Mouse (Mus musculus): ENCODE measurements around the gene Prm1.
A peak's percentile ranks its signal among the peaks of the same experiment; 100 is the strongest.
"Not testable (repeated sequence)": the region's sequence is repeated elsewhere in the genome, so short reads cannot be mapped to it uniquely, and the experiment has no call there.

Prm1 gene

DNA sequence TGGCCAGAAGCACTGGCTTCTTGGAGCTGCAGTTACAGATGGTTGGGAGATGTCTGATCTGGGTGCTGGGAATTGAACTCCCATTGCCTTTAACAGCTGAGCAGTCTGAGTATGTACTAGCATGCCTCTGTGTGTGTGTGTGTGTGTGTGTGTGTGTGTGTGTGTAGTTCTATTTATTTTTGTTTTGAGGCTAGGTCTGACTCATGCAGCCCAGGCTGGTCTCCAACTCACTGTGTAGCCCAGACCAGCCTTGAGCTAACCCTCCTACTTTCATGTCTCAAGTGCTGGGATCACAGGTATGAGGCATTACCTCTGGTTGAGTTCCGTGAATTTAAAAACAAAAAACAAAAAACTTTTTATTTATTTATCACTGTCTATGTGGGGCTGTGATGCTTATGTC lies 18.9 kb upstream of the Prm1 start:
- no peak for DNase-seq (ENCODE audit: low read depth)

DNA sequence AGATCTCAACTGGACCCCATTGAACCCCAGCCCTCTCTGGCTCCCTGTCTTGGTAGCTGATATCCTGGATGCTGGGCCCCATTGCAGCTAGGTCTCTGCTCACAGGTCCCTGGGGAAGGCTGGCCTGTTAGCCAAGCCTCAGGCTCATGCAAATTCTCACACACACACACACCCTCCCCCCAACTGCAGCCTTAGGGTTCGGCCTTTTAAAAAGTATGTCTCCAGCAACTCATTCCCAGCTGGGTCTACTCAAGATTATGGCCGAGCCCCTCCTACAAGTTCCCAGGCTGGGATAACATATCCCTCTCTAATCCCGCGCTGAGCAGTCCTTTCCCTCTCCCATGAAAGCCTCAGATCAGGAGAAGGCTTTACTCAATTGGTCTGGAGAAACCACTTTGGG lies 15.7 kb upstream of the Prm1 start:
- no peak for DNase-seq (ENCODE audit: low read depth)

DNA sequence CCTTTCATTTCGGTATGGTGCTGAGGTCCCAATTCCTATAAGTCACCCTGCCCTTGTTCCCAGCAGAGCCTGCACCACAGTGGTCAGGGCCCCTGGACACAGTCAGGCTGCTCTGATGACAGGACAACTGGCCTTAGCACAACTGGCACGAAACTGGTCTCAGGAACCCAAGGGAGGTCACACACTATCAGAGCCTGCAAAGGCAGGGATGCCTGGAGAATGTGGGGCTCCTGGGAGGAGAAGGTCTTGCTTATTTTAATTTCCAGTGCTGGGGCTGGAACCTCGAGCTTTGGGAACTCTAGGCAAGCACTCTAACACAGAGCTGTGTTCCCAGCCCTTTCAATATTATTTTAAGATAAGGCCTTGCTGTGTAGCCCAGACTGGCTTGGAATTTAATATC lies 14.3 kb upstream of the Prm1 start:
- DNase-seq (ENCODE audit: low read depth): no peak

DNA sequence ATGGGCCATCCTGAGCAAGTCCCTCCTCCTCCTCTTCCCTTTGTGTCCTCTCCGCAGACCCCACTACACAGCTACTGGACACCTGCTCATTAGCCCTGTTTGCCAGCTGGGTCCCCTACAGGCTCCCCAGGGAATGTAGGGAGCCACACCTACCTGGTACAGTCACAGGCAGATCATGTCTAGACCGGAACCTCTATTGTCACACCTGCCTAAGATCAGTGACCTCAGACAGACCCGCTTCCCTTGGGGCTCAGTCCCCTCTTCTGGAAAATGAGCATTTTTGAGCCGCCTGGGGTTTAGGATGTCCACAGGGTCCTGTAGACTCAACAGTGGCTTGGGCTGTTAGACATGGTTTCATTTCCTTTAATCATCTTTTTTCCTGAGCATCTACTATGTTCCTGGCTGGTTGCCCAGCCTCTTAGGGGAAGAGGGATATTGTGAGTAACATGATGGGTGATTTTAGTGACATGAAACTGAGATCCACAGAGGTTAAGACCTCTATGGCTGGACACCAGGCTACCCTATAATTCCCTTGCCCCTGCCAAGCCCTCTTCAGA lies 13.0 kb upstream of the Prm1 start:
- DNase-seq (ENCODE audit: low read depth): no peak

DNA sequence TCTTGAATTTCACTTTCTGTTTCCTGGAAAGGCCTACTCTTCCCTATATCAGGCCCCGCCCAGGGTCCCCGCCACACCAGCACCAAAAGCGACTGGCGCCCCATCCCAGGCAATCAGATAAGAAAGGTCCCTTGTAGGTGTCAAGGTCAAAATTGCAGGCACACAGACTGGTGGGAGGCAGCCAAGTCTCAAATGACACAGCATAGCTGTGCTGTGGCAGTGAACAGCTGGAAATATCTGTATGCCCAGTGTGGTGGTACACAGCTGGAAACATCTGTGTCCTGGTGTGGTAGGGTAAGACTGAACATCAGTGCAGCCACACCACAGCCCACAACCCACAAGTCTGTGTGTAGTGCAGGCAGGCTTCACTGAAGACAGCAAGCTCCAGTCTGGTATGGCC lies 9.2 kb upstream of the Prm1 start:
- DNase-seq (ENCODE audit: low read depth): no peak

DNA sequence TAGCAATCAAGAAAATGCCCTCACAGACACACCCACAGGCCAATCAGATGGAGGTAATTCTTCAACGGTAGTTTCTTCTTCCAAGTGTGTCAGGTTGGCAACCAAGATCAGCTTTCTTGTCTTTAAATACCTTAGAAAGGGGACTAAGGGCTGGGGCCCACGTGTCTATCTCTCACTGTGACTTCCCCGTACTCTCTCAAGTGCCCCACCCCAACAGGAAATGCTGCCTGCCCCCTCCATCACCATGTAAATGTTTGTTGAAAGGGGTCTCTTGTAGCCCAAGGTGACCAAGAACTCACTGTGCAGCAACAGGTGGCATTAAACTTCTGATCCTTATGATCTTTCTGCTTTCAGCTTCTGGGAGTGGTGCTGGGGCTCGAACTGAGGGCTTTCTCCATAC lies 8.1 kb upstream of the Prm1 start:
- no peak for DNase-seq (ENCODE audit: low read depth)

DNA sequence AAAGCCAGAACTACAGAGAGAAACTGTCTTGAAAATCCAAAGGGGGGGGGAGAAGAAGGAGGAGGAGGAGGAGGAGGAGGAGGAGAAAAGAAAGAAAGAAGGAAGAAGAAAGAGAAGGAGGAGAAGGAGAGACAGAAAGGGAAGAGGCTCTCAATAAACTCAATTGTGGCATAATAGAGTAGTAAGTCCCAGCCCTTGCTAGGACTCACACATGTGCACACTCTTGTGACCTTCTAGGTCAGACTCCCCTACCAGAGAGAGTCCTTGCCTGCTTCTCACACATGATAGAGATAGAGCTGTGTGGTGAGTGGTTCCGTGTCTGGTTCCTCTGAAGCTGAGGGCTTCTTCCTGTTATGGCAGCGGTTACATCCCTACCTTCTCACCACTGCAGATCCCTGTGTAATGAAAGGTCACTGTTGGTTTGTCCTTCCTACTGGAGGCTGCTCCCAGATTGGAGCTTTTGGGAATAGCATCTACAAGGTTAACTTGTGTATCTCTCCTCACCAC lies 7.3 kb upstream of the Prm1 start, which contains the start of gene Gm11172:
Gene Gm11172, plus strand, starts transcription at position 51 of the 507 bp plus-strand sequence.
- no peak for DNase-seq (ENCODE audit: low read depth)

DNA sequence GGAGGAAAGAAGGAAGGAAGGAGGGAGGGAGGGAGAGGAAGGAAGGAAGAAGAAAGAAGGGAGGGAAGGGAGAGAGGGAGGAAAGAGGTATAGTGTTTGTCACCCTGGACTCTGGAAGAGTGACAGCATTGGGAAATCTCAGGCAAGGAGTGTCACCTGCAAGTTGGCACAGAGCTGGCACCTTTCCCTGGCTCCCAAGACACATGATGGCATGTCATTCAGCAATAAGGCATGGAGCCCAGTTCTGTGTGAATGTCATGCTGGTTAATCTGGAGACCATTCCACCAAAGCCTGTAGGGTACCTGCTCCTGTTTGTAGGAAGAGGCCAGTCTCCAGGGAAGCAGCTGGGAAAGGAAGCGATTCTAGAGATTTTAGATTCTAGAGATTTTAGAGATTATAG lies 4.7 kb upstream of the Prm1 start:
- DNase-seq (ENCODE audit: low read depth): no peak

DNA sequence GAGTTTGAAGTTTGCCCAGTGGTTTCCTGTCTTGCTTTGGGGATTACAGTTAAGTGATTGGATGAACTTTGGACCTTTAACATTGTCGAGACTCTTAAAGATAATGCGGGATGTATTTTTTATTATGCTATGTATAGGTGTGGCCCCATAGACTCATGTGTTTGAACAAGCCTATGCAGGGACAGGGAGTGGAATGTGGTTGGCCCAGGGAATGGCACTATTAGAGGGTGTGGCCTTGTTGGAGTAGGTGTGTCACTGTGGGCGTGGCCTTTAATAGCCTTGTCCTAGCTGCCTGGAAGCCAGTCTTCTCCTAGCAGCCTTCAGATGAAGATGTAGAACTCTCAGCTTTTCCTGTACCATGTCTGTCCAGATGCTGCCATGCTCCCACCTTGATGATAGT lies 3.2 kb downstream of the Prm1 start:
- not testable (repeated sequence) for DNase-seq (ENCODE audit: low read depth)

DNA sequence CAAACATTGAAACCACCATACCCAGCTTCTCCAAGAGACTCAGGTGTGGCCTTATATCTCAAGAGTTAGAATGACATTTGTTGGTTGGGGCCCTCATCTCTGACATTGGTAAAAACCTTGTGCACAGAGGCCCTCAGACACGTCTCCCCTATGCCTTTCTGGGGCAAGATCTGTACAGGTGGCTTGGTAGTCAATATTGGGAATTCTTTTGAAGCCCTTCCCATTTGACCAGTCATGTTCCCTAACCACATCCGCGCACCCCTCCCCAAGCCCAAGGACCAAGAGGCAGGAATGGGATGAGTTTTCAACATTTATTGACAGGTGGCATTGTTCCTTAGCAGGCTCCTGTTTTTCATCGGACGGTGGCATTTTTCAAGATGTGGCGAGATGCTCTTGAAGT lies 9.6 kb downstream of the Prm1 start, which contains the start of gene Prm2:
Gene Prm2, minus strand, starts transcription at position 101 of the 400 bp plus-strand sequence.
- no peak for DNase-seq (ENCODE audit: low read depth)

DNA sequence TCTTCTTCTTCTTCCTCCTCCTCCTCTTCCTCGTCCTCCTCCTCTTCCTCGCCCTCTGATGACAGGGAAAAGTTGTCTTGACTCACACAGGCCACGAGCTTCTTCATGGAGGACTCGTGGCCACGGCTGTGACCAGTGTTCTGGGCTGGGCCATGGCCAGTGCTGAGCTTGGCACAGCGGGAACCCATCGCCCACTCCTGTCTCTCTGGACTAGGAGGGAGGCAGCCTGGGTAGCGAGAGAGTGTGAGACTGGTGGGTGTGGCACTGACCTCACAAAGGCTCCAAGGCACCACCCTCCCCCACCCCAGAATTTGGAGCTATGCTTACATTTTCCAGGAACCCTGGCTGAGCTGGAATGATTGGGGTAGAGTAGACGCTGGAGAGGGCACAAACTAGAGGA lies 14.9 kb downstream of the Prm1 start, which contains the start of gene Prm3:
Gene Prm3, minus strand, starts transcription at position 213 of the 400 bp plus-strand sequence.
- DNase-seq (ENCODE audit: low read depth): no peak

DNA sequence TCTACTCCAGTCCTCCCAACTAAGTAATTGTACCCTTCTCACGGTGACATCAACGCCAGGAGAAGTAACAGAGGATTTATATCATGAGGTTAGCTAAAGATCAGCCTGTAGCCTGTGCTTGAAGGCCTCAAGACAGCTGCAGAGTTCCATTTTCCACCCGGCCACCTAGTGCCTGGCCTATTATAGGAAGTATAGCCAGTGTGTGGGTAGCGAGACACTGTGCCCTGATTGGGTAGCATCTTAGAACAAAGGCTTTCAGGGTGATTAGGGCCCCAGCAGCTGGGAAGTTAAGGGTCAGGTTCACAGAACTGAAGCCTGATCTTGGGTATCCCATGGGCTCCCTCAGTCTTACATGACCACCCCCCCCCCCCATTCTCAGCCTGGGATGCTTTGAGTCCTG lies 16.8 kb downstream of the Prm1 start:
- no peak for DNase-seq (ENCODE audit: low read depth)

DNA sequence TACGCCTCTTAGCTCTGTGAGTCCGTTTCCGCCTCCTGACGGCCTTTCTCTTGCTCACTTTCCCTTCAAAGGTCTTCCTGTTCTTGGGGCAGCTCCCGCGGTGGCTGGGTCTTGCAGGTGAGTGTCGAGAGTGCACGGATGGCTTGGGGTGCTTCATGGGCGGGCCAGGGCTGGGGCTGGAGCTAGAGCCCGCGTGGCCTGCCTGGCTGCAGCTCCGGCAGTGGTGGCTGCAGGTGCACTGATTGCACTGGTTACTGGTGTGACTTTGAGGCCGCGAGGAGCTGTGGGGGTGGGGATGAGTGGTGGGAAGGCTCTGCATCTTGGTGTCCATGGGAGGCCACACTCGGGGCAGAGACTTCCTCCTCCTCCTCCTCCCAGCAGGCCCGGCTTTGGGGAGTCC lies 17.4 kb downstream of the Prm1 start, which contains the start of gene Tnp2:
Gene Tnp2, minus strand, starts transcription at position 390 of the 400 bp plus-strand sequence.
- no peak for DNase-seq (ENCODE audit: low read depth)

DNA sequence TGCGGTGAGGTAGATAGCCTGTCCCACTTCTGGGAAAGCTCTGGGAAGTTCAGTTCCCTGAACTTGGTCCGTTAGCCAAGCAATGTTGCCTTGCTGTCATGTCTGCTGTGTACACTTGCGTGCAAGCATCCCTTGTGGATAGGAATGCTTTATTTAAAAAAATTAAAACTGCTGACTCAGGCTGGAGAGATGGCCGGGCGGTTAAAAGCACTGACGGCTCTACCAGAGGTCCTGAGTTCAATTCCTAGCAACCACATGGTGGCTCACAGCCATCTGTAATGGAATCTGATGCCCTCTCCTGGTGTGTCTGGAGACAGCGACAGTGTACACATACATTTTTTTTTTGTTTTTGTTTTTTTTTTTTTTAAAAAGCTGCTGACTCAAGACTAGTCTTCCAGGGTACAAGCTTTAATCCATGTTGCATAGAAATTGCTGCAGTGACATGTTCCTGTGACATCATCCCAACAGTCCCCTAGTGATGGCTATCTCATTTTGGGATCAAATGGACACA lies 18.0 kb downstream of the Prm1 start:
- no peak for DNase-seq (ENCODE audit: low read depth)

DNA sequence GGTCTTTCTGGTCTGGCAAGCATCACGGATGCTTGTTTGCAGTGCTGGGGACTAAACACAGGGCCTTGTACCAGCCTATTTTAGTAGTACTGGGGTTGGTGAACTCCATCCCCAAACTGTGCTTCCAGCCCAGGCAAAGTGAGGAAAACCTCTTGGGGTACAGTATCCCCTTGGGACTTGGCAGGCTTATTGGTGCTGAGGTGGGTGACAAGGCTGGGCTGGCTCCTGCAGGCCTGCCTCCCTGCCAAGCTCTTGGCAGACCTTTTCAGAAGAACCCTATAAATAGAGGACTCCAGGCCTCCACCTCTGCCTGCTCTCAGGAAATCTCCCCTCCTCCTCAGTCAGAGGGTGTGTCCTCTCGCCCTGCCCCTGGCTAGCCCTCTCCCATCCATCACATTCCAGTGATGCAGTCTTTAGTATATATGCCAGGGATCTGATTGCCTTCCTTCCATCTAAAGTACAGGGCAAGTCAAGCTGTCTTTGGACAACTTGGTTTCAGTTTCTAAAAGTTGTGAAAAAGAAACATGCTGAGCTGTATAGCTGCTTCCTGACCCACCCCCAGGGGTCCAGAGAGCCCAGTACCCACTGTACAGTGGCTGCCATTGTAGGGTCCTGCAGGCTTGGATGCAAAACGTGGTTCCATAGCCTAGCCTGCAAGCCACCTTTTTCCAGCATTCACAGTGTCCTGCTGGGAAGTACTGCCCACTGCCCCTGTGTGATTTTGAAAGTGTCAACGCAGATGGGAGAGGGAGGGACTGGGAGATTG lies 18.7 kb downstream of the Prm1 start:
- no peak for DNase-seq (ENCODE audit: low read depth)

DNA sequence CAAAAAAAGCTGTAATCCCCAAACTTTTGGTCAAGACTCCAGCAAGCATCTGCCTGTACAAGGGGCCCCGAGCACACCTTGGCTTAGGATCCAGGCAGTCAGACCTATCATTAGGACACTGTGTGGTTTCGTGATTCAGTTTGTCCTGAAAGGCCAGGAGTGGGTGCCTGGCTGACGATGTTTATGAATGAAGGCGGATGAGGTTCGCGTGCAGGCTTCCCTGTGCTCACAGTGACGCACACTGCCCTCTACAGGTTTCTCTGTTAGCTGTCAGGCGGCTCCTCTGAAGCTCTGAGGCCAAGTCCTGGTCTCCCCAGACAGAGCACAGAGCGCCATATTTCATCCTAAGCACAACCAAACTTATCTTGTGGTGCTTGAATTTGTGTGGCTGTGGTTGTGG lies 19.4 kb downstream of the Prm1 start:
- DNase-seq (ENCODE audit: low read depth): peak; percentile 86

DNA sequence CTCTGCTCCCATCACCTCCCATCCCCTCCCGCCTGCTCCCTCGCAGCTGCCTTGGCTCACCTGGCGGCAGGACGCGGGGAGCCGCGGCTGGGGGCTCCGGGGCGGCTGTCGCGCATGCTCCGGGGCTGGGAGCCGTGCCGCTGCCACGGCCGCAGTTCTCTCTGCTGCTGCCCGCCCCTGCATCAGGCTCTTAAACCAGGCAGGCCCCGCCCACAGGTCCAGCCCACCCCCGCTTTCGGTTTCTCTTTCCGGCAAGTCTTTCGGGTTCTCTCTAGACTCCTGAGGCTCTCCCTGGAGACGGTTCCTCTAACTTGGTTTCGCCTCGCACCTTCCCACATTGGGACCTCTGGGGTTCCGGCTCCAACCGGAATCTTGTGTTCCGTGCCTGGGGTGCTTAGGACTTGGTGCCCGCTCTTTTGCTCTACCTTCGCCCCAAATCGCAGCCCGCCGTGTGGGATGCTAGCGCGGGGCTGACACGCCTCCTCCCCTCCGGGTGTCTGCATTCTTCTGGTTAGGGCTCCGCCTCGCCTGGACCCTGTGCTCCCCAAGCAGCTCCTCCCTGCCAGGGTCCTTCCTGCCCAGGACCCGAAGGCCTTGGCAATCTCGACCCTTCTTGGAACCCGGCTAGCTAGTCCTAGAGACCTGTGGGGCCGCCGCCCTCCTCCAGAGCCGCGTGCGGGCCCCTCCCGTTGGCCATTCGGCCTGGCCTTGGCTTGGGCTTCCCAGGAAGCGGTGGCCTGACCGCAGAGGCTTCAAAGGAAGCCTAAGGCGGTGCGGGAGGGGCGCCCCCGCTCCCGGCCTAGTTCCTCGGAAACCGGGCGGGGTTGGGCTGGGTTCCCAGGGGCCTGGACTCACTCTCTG lies 20.0 kb downstream of the Prm1 start, which contains the start of gene Socs1:
Gene Socs1, minus strand, starts transcription at position 166 of the 861 bp plus-strand sequence.
- peak; percentile 80 for DNase-seq (ENCODE audit: low read depth)

DNA sequence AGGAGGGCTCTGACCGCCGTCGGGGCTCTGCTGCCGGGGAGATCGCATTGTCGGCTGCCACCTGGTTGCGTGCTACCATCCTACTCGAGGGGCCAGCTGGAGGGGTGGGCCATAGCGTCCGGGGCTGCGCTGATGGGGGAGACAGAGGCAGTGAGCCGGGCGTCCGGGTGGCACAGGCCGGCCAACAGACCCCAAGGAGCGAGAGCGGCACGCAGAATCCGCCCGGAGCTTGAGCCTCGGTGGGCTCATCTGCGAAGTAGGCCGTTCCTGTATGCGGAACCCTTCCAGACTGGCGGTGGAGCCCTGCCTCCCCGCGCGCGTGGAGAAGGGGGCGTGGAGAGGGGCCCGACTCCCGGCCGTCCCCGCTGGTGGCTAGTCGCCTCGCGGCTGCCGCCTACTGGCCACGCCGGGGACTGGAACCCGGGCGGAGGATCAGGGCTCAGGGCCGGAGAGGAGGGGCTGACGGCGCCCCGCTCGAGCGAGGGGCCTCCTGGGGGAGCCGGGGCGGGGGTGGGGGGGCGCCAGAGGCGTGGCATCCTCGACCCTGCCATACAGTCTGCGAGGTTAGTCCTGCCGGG lies 20.8 kb downstream of the Prm1 start:
- peak; percentile 60 for DNase-seq (ENCODE audit: low read depth)

DNA sequence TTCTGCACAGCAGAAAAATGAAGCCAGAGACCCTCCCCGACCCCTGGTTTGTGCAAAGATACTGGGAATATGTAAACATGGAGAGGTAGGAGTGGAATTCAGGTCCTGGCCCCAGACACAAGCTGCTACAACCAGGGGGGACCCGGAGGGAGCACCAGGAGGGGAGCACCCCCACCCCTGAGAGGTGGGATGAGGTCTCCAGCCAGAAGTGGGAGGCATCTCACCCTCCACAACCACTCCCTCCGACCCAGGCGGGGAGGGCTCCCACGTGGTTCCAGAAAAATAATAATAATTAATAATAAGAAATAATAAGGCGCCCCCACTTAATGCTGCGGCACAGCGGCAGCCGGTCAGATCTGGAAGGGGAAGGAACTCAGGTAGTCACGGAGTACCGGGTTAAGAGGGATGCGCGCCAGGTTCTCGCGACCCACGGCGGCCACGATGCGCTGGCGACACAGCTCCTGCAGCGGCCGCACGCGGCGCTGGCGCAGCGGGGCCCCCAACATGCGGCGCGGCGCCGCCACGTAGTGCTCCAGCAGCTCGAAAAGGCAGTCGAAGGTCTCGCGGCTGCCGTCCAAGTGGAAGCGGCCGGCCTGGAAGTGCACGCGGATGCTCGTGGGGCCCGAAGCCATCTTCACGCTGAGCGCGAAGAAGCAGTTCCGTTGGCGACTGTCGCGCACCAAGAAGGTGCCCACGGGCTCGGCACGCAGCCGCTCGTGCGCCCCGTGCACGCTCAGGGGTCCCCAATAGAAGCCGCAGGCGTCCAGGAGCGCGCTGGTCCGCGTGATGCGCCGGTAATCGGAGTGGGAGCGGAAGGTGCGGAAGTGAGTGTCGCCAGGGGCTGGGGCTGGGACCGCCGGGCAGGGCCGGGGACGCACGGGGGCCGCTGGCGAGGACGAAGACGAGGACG lies 21.5 kb downstream of the Prm1 start:
- DNase-seq (ENCODE audit: low read depth): no peak

DNA sequence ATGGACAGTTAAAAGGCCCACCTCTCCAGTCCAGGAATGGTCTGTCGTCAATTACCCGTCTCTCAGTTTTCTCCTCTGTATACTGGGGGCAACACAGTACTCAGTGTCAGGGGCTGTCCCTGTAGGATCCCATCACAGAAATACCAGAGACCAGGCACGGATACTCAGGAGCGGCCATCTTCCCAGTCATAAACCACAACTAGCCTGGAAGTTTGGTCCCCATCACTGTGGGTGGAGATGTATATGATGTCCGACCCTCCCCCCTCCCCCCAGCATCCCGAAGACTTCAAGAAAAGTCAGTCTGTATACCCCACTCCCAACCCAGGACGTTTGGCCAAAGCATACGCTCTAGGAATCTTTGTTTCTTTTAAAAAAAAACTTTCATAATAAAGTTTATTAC lies 22.2 kb downstream of the Prm1 start:
- DNase-seq (ENCODE audit: low read depth): no peak

DNA sequence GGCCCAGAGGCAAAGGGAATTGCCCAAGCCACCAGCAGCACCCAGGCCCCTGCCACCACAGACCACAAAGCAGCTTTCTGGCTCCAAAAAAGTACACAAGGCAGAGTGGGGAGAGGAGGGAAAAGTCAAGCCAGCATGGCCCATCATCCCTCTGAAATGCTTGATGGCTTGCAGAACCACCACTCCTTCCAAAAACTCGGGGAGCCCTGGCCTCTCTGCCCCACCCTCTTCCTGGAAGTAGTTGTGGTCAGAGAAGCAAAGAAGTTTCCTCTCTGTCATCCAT lies 22.5 kb downstream of the Prm1 start:
- DNase-seq (ENCODE audit: low read depth): no peak
